Mouse (Mus musculus): Measurements from ENCODE around the gene Actbl2. TPM values are rescaled to one million over a fixed set of nuclear protein-coding genes. Genes with fewer than 3 reads are reported as not detected.

Actbl2 gene
- polyA plus RNA-seq, 1 experiment from 2014 or later, result not detected

- no peak for TF ChIP-seq CTCF (IDR thresholded peaks at IDR 0.05)
- ATAC-seq, result no peak
- no peaks in the 10 kb centered on the region for H3K27me3 ChIP-seq
- POLR2A ChIA-PET, result no interaction called here
- no peak for DNase-seq (ENCODE audit: low read depth, low spot score)
- CTCF ChIA-PET, result no interaction called here
- in situ Hi-C loops (cut with MboI; ENCODE audit: low pct_unique_long_range_greater_than_20kb), result no loop called here
Measured at GRCm38 (mm10) chr13:111251106-111251505, 3.7 kb upstream of the Actbl2 start.

GRCm38 (mm10) chr13:111251795-111252194, 3.0 kb upstream of the Actbl2 start:
- no peaks in the 10 kb centered on the region for H3K27me3 ChIP-seq
- ATAC-seq, result no peak
- ChIA-PET POLR2A (no interaction called here), CTCF (no interaction called here)
- TF ChIP-seq CTCF (IDR thresholded peaks at IDR 0.05), result no peak
- DNase-seq (ENCODE audit: low read depth, low spot score), result no peak
- in situ Hi-C loops (cut with MboI; ENCODE audit: low pct_unique_long_range_greater_than_20kb), result no loop called here

GRCm38 (mm10) chr13:111258016-111258415, 3.2 kb downstream of the Actbl2 start:
- POLR2A ChIA-PET, result no interaction called here
- CTCF ChIA-PET, result no interaction called here
- DNase-seq (ENCODE audit: low read depth, low spot score), result no peak
- TF ChIP-seq CTCF (IDR thresholded peaks at IDR 0.05), result no peak
- no peaks in the 10 kb centered on the region for H3K27me3 ChIP-seq
- no peak for ATAC-seq
- in situ Hi-C loops (cut with MboI; ENCODE audit: low pct_unique_long_range_greater_than_20kb), result no loop called here

- ChIA-PET CTCF (no interaction called here), POLR2A (no interaction called here)
- in situ Hi-C loops (cut with MboI; ENCODE audit: low pct_unique_long_range_greater_than_20kb), result no loop called here
- ATAC-seq (no peak), DNase-seq (ENCODE audit: low read depth, low spot score) (no peak)
- H3K27me3 ChIP-seq, result no peaks in the 10 kb centered on the region
- TF ChIP-seq CTCF (IDR thresholded peaks at IDR 0.05), result no peak
Measured at GRCm38 (mm10) chr13:111258424-111259092, 3.7 kb downstream of the Actbl2 start.

- ATAC-seq, result no peak
- no peak for DNase-seq (ENCODE audit: low read depth, low spot score)
- in situ Hi-C loops (cut with MboI; ENCODE audit: low pct_unique_long_range_greater_than_20kb), result no loop called here
- ChIA-PET POLR2A (no interaction called here), CTCF (no interaction called here)
- no peak for TF ChIP-seq CTCF (IDR thresholded peaks at IDR 0.05)
- H3K27me3 ChIP-seq, result no peaks in the 10 kb centered on the region
Measured at GRCm38 (mm10) chr13:111259093-111259491, 4.3 kb downstream of the Actbl2 start.

- DNase-seq (ENCODE audit: low read depth, low spot score) (no peak), ATAC-seq (no peak)
- in situ Hi-C loops (cut with MboI; ENCODE audit: low pct_unique_long_range_greater_than_20kb), result no loop called here
- TF ChIP-seq CTCF (IDR thresholded peaks at IDR 0.05), result no peak
- ChIA-PET POLR2A (no interaction called here), CTCF (interaction anchor here (0.7 kb wide), 1 partner anchor 627 kb away, joined by 3 read pairs; no protein-coding TSS in a partner anchor)
- no peaks in the 10 kb centered on the region for H3K27me3 ChIP-seq
Measured at GRCm38 (mm10) chr13:111259711-111260110, 4.9 kb downstream of the Actbl2 start.

DNA sequence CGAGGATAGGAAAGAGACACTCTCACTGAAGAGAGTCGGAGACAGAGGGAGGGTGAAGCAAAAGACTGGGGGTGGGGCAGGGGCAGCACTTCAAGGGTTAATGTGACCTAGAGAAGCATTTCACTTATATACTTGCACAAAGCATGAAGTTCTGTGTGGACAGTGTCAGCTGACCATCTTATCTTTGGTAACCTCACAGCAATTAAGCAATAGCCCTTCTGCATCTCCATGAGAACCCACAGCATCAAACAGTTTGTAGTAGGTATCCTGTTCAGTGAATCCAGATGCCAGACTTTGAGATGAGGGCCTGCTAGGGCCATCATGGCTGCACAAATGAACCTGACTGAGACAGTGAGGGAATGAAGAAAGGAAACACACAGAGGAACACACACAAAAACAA, 8.4 kb downstream of the Actbl2 start:
- TF ChIP-seq CTCF (IDR thresholded peaks at IDR 0.05), result no peak
- CTCF ChIA-PET, result no interaction called here
- POLR2A ChIA-PET, result no interaction called here
- DNase-seq (ENCODE audit: low read depth, low spot score) (no peak), ATAC-seq (no peak)
- no peaks in the 10 kb centered on the region for H3K27me3 ChIP-seq
- in situ Hi-C loops (cut with MboI; ENCODE audit: low pct_unique_long_range_greater_than_20kb), result no loop called here

GRCm38 (mm10) chr13:111263758-111264157, 8.9 kb downstream of the Actbl2 start:
- DNase-seq (ENCODE audit: low read depth, low spot score) (no peak), ATAC-seq (no peak)
- no peak for TF ChIP-seq CTCF (IDR thresholded peaks at IDR 0.05)
- ChIA-PET POLR2A (no interaction called here), CTCF (interaction anchor here (1.1 kb wide), 1 partner anchor 17 kb away, joined by 3 read pairs; no protein-coding TSS in a partner anchor)
- H3K27me3 ChIP-seq, result no peaks in the 10 kb centered on the region
- in situ Hi-C loops (cut with MboI; ENCODE audit: low pct_unique_long_range_greater_than_20kb), result no loop called here

DNA sequence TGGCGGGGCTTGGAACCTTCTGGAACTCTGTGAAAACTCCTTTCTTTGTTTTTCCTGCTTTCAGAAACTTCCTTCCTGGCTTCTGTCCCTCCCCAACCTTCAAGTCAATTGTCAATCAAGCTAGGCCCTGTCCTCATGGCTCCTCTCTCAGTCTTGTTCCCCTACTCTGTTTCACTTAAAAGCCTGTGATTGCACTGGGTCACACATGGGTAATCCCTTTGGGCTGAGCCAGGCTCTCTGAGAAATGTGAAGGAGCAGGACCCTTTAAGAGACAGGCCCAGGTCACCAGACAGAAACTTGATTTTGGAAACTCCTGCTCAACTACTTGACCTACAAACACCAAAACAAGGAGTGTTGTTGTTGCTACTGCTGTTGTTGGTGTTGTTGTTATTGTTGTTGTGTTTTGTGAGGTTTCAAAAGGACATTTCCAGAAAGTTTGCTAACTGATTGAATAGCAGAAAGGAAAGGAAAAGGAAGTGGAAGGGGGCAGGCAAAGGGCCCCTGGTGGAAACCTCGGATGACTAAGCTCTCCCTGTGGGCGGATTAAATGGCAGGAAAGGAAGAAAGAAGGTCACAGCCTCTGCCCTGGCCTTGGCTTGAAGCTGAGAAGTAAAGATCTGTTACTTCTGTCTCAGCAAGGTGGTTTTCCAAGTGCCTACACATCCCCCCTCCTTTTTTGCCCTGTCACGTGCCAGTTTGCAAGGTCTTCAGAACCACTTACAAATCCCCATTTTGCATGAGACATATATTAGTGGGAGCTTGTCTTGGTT, 10.6 kb downstream of the Actbl2 start:
- in situ Hi-C loops (cut with MboI; ENCODE audit: low pct_unique_long_range_greater_than_20kb), result no loop called here
- ATAC-seq (no peak), DNase-seq (ENCODE audit: low read depth, low spot score) (no peak)
- ChIA-PET CTCF (no interaction called here), POLR2A (no interaction called here)
- TF ChIP-seq CTCF (IDR thresholded peaks at IDR 0.05), result no peak
- H3K27me3 ChIP-seq, result no peaks in the 10 kb centered on the region

DNA sequence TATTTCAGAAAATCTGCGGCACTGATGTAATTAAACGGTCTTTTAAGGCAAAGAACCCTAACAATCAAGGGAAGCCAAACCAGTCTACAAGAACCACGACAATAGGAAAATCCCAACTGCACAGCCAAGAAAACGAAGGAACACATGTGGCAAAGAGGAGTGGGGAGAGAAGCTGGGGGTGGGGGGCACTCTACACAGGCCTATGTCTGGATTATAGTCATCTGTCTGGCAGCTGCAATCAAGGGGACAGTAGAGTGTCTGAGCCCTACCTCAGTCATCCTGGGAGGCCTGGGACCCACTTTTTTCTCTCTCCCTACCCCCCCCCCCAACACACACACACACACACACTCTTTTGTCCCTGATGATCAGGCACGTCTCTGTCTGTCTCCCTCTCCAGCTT, 12.0 kb downstream of the Actbl2 start:
- DNase-seq (ENCODE audit: low read depth, low spot score) (no peak), ATAC-seq (no peak)
- POLR2A ChIA-PET, result no interaction called here
- CTCF ChIA-PET, result no interaction called here
- TF ChIP-seq CTCF (IDR thresholded peaks at IDR 0.05), result no peak
- in situ Hi-C loops (cut with MboI; ENCODE audit: low pct_unique_long_range_greater_than_20kb), result no loop called here
- H3K27me3 ChIP-seq, result no peaks in the 10 kb centered on the region

- CTCF ChIA-PET, result no interaction called here
- POLR2A ChIA-PET, result no interaction called here
- no peak for TF ChIP-seq CTCF (IDR thresholded peaks at IDR 0.05)
- in situ Hi-C loops (cut with MboI; ENCODE audit: low pct_unique_long_range_greater_than_20kb), result no loop called here
- H3K27me3 ChIP-seq, result no peaks in the 10 kb centered on the region
- ATAC-seq (no peak), DNase-seq (ENCODE audit: low read depth, low spot score) (no peak)
Measured at GRCm38 (mm10) chr13:111268992-111269391, 14.2 kb downstream of the Actbl2 start.
